Comparison of ENCODE assay signal across 26 mouse cellular contexts in the genomic region with DNA sequence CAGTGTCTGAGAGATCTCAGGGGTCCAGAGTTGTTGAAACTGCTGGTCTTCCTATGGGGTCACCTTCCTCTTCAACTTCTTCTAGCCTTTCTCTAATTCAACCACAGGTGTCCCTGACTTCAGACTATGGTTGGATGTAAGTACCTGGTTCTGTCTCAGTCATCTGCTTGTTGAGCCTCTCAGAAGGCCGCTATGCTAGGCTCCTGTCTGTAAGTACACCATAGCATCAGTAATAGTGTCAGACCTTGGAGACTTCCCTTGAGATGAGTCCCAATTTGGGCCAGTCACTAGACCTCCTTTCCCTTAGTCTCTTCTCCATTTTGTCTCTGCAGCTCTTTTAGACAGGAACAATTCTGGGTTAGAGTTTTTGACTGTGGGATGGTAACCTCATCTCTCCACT. TPM values are rescaled to one million over a fixed set of nuclear protein-coding genes. Genes with fewer than 3 reads are reported as not detected.
"Had no signal": no experiment of that assay in that cellular context is flagged by ENCODE, and none has a peak within 500 bp of the region (broad histone marks: within the 10 kb centered on the region; RNA-seq: fewer than 3 reads in every experiment).

No protein-coding gene starts in this region.

- H3K36me3 ChIP-seq: limb, embryonic 10.5 days; limb, embryonic 13.5 days; liver, embryonic 12.5 days; liver, embryonic 15.5 days; lung, embryonic 15.5 days; midbrain, embryonic 10.5 days; neural tube, embryonic 12.5 days; neural tube, embryonic 15.5 days; stomach, embryonic 15.5 days had no signal

- H3K4me1 ChIP-seq: limb, embryonic 10.5 days; limb, embryonic 13.5 days; liver, embryonic 12.5 days; liver, embryonic 15.5 days; lung, embryonic 15.5 days; megakaryocyte, embryonic 14.5 days; midbrain, embryonic 10.5 days; neural tube, embryonic 12.5 days; neural tube, embryonic 15.5 days; stomach, embryonic 15.5 days had no signal

- H3K4me3 ChIP-seq: layer of hippocampus, adult 2 months; limb, embryonic 10.5 days; limb, embryonic 13.5 days; liver, embryonic 12.5 days; liver, embryonic 15.5 days; lung, embryonic 15.5 days; megakaryocyte, embryonic 14.5 days; midbrain, embryonic 10.5 days; neural tube, embryonic 12.5 days; neural tube, embryonic 15.5 days; stomach, embryonic 15.5 days had no signal

- DNase-seq: kidney, adult 18-20 months; kidney, postnatal 25 days; layer of hippocampus, adult 9-11 months; liver; lung, adult 18-20 months; lung, postnatal 10 days; lung, postnatal 36 days; midbrain, embryonic 14.5 days; right cerebral cortex, adult 18-20 months; right cerebral cortex, postnatal 14 days; right cerebral cortex, postnatal 4 days; thymus, postnatal 25 days had no signal

- H3K9ac ChIP-seq: limb, embryonic 13.5 days; liver, embryonic 12.5 days; liver, embryonic 15.5 days; lung, embryonic 15.5 days; neural tube, embryonic 12.5 days; neural tube, embryonic 15.5 days; stomach, embryonic 15.5 days had no signal

- H3K27me3 ChIP-seq: limb, embryonic 13.5 days; liver, embryonic 12.5 days; liver, embryonic 15.5 days; lung, embryonic 15.5 days; megakaryocyte, embryonic 14.5 days; neural tube, embryonic 12.5 days; neural tube, embryonic 15.5 days; stomach, embryonic 15.5 days had no signal

- H3K9me3 ChIP-seq: limb, embryonic 10.5 days; limb, embryonic 13.5 days; liver, embryonic 12.5 days; liver, embryonic 15.5 days; lung, embryonic 15.5 days; megakaryocyte, embryonic 14.5 days; midbrain, embryonic 10.5 days; neural tube, embryonic 12.5 days; neural tube, embryonic 15.5 days; stomach, embryonic 15.5 days had no signal

- H3K27ac ChIP-seq: kidney, postnatal 0 days; layer of hippocampus, adult 2 months; limb, embryonic 10.5 days; limb, embryonic 13.5 days; liver, embryonic 12.5 days; liver, embryonic 15.5 days; lung, embryonic 15.5 days; midbrain, embryonic 10.5 days; neural tube, embryonic 12.5 days; neural tube, embryonic 15.5 days; stomach, embryonic 15.5 days had no signal

- H3K4me2 ChIP-seq: limb, embryonic 13.5 days; liver, embryonic 12.5 days; liver, embryonic 15.5 days; lung, embryonic 15.5 days; neural tube, embryonic 12.5 days; neural tube, embryonic 15.5 days; stomach, embryonic 15.5 days had no signal

- ATAC-seq: liver, embryonic 12.5 days had no signal

RNA-seq across cellular contexts. Expression of a gene that starts 6.9 kb away (rescaled TPM):
- polyA plus RNA-seq: kidney, embryonic 14.5 days; kidney, postnatal 0 days; limb, embryonic 10.5 days; limb, embryonic 13.5 days; liver, embryonic 12.5 days; midbrain, embryonic 10.5 days; midbrain, embryonic 14.5 days; midbrain, postnatal 0 days; neural tube, embryonic 12.5 days; neural tube, embryonic 15.5 days; stomach, embryonic 15.5 days had no signal

RNA-seq across cellular contexts. Expression of a gene that starts 43.9 kb away (rescaled TPM):
- polyA plus RNA-seq: midbrain, embryonic 14.5 days; midbrain, postnatal 0 days; neural tube, embryonic 12.5 days; neural tube, embryonic 15.5 days had no signal

RNA-seq across cellular contexts. Expression of a gene that starts 49.3 kb away (rescaled TPM):
- polyA plus RNA-seq: kidney, embryonic 14.5 days; limb, embryonic 10.5 days; limb, embryonic 13.5 days; liver, embryonic 12.5 days; midbrain, embryonic 10.5 days; midbrain, embryonic 14.5 days; midbrain, postnatal 0 days; neural tube, embryonic 12.5 days; neural tube, embryonic 15.5 days had no signal
